Mouse (Mus musculus) cerebellum, adult 2 months (tissue): Measurements from ENCODE around the gene Neb.

Source experiments
- CTCF ChIP-seq: fragments of 200-500 bp; IDR thresholded peaks from 2 replicates; pipeline ENCODE4 v1.5.1; 2011; ENCODE audit warnings: low read depth, mild to moderate bottlenecking, control low read depth, low read length, moderate library complexity, borderline replicate concordance; ENCODE audit not compliant: insufficient read depth
- POLR2A ChIP-seq: fragments of 200-500 bp; IDR thresholded peaks from 2 replicates; pipeline ENCODE4 v1.6.1; 2011; ENCODE audit warnings: low read length, control low read depth, borderline replicate concordance; ENCODE audit not compliant: insufficient read depth

DNA sequence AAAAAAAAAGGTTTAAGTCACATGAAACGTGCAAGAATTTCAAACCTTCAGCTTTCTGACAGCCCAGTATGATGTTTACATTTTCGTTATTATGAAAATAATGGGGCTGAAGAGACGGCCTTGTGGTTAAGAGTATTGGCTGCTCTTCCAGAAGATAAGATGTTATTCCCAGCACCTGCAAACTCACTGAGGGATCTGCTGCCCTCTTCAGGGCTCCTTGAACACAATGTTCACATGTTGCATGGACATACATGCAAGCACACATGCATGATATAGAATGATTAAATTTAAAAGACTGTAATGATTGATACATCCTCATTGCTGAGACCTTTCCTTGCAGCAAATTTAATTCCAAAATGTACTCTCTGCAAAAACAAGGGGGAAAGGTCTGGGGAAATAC is 150.7 kb downstream of the Neb start:
- TF ChIP-seq CTCF (peak; percentile 30; the same call in 1 of the 2 replicates), POLR2A (no peak)
